Mouse (Mus musculus) spleen, postnatal 36 days (tissue): ENCODE measurements around the gene Tmbim4.
"Not testable (repeated sequence)": the region's sequence is repeated elsewhere in the genome, so short reads cannot be mapped to it uniquely, and the experiment has no call there.

Experiments used
- DNase-seq, 2 experiments: peaks; one replicate each; pipeline ENCODE4 v3.0.0; 2022; ENCODE audit warnings: low spot score in 2 of 2, mixed read lengths in 1 of 2

Tmbim4 gene

GRCm38 (mm10) chr10:120197061-120197835, 4.1 kb upstream of the Tmbim4 start:
- DNase-seq: no peak

- peak; percentile 80 to 85 for DNase-seq
These were observed 592 bp downstream of the Tmbim4 start, which contains the start of gene Irak3 for GRCm38 (mm10) chr10:120201961-120202402. Irak3 (minus strand) TSS chr10:120202130.

GRCm38 (mm10) chr10:120202467-120203250, 1.3 kb downstream of the Tmbim4 start:
- DNase-seq: peak; percentile 64 to 68

DNA sequence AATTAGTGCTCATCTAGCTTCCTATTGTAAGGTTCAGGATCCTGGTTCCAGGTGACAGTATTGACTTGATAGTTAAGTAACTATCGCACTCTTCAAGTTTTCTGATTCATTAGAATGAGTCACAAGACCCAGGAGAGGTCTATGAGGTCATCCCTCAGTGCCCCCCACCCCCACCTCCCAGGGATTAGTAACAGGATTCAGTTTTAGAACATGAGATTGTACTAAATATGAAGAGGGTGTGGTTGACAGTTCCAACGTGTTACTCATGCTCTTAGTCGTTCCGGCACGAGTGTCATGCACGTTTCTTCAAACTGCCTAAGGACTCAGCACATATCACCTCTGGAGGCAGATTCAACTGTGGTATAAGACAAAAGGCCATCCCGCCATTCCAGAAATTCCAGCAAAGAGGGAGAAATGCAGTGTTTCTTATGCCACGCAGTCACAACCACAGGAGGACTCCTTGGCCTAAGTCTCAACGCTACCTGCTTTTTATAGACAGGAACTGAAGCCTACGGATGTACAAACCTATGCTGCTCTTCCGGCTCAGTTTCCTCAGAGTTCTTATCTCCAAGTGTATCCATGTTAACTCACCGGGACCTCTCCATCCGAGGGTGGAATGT, 3.3 kb downstream of the Tmbim4 start:
- no peak for DNase-seq

- no peak for DNase-seq
These were observed 6.6 kb downstream of the Tmbim4 start for GRCm38 (mm10) chr10:120208015-120208414.

- DNase-seq: peak; percentile 56 to 69
These were observed 7.5 kb downstream of the Tmbim4 start for GRCm38 (mm10) chr10:120208575-120209538.

GRCm38 (mm10) chr10:120209539-120209925, 8.1 kb downstream of the Tmbim4 start:
- DNase-seq: no peak

DNA sequence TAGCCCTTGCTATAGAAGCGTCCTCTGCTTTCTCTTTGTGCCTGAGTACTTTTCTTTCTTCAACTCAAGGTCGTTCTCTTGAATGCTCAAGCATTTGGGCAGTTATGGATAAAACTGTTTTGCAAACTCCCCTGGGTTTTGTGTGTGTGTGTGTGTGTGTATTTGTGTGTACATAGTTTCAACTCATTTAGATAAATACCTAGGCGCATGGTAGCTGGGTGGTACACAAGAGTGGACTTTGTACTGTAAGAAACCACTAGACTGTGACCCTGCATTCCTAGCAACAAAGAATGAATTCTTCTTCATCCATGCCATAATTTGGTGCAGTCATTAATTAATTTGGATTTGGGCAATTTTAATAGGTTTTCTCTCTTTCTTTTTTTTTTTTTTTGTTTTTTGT, 8.7 kb downstream of the Tmbim4 start:
- DNase-seq: no peak

DNA sequence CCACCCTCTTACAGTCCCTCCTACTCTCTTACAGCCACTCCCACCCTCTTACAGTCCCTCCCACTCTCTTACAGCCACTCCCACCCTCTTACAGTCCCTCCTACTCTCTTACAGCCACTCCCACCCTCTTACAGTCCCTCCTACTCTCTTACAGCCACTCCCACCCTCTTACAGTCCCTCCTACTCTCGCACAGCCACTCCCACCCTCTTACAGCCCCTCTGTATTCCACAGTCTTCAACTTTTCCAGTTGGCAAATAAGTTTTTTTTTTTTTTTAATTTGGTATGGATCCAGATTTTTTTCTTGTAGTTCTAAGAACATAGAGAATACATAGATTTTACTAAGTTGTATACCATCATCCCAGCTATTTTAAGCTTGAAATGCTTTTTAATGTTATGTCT, 15.7 kb downstream of the Tmbim4 start:
- DNase-seq: not testable (repeated sequence)

DNA sequence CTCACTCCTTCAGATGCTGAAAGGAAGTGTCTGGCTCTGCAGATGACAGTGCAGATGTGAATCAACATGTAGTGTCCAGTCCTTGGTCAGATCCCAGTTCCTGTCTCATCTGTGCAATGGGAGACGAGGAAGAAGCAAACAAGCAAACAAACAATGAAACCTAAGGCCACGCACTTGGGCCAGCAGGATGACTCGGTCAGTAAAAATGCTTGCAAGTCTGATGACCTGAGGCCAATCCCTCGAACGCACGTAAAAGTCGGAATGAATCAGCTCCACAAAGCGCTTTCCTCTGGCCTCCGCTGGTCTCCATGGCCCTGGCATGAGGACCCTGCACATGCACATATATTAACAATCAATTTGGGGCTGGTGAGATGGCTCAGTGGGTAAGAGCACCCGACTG, 17.6 kb downstream of the Tmbim4 start:
- DNase-seq: no peak

GRCm38 (mm10) chr10:120219578-120220359, 18.4 kb downstream of the Tmbim4 start:
- DNase-seq: peak; percentile 19 to 55

DNA sequence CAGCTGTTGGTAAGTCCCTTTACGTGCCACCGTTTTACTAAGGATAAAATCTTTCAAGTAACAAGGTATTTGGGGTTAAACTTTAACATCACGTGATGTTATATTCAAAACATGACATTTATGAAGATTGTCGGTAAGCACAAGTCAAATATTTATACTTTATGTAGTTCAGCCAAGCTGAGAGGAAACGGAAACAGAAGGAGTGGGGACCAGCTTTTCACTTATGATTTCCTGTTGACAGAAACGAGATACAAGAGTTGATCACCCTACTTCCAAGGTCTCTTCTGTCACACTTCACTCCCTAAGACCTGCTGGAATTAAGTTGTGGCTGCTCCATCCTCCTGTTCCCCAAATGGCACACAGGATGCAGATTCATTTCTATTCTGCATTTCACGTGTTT, 19.4 kb downstream of the Tmbim4 start:
- no peak for DNase-seq

DNA sequence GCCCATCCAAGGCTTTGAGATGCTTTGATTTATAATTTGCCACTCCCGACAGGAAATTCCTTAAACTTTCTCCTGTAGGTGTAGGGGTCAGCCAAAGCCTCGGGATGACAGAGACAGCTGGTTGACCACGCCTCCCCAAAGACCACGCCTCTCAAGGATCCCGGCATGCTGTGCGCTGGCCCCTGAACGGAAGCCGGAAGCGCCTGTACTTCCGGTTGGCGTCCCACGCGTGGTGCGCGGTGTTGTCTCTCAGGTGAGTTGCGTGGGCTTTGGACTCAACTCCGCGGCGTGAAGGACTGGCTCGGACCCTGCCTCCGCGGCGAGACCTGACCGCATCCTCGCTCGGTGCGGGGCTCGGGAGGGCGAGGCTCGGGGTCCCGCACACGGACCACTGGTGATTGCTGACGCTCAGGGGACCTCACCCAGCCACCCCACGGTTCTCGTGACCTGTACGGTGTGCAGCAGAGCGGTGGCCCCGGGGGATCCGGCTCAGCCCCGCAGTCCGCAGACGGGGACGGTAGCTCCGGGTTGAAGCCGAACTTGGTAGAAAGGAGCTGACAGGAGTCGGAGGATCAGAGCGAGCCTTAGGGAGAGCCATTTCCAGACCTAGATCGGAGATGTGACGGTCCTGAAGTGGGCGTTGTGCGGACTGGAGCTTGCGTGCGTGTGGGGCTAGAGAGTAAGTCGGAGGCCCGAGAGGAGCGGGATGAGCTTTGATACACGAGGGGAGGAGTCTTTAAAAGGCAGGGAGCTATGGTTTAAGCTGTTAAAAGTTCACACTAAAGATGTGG, 25.7 kb downstream of the Tmbim4 start, which contains the start of gene Llph:
Gene Llph, plus strand, starts transcription at position 200 of the 791 bp plus-strand sequence.
- peak; percentile 81 to 85 for DNase-seq

DNA sequence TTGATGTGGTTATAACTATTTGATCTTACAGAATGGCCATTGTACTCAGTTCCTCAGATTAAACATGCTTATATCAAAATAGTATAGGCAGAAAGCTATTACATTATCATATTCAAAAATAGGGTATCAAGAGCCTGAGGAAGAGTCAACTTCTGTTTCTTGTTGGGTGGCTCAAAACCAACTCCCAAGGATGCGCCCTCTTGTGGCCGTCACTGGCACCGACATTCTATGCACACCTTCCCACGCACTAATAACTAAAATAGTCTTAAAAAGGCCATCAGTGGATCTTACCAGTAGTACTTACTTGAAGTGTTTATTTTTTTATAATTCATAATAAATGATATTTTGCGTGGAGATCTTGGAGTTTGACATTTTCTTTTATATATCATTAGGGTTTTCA, 30.3 kb downstream of the Tmbim4 start:
- DNase-seq: peak; percentile 66

GRCm38 (mm10) chr10:120233655-120234367, 32.4 kb downstream of the Tmbim4 start:
- peak; percentile 15 to 47 for DNase-seq

- no peak for DNase-seq
These were observed 35.5 kb downstream of the Tmbim4 start for GRCm38 (mm10) chr10:120236855-120237254.

DNA sequence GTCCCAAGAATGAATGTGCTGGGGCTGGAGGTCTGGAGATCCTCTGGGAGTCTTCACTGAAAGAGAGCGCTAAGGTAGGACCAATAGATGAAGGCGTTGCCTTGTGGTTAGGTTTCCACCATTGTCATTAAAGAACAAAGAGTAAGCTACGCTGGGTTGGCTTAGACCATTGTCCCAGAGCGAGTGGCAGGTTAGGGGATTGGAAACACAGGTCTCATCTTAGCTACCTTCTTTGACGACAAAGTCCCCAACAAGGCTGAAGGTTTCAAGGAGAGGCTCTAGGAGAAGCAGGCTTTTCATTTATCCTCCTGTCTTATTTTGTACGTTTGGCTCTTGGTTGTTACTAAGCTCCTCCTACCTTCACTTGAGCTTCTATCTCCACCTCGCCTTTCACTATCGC, 36.9 kb downstream of the Tmbim4 start:
- no peak for DNase-seq

DNA sequence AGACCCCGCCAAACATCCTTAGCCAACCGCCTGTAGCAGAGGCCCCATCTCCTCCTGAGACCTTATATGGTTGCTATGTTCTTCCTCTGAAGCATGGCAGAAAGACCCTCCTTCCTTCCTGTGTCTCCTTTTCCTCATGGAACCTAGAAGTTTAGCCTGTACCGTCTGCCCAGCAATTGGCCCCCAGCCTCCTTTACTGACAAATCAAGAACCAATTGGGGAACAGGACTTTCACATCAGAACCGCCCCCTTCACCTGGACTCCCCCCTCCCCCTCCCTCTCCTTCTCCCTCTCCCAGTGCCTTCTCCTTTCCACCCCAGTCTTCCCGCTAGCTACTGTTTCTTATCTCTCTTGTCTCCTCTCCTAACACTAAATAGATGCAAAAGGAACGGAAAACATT, 38.1 kb downstream of the Tmbim4 start:
- DNase-seq: no peak

GRCm38 (mm10) chr10:120242421-120242820, 41.0 kb downstream of the Tmbim4 start:
- DNase-seq: no peak
